Mouse (Mus musculus) granulocyte monocyte progenitor cell, adult 5-6 weeks (primary cell): ENCODE results near the gene Mxd4. TPM values are rescaled to one million over a fixed set of nuclear protein-coding genes. Genes with fewer than 3 reads are reported as not detected.

Source experiments
- ATAC-seq: replicated peaks from 2 replicates; pipeline ENCODE4 v1.8.0; 2016; ENCODE audit warnings: mild to moderate bottlenecking, moderate TSS enrichment, inconsistent platforms; ENCODE audit not compliant: poor library complexity, severe bottlenecking
- total RNA-seq, 2 experiments: library from RNA; stranded (forward) in 1 of 2; stranded (reverse) in 1 of 2; fragments of 200-712, 200-1000 nt in 1 of 2; fragments of >200 nt in 1 of 2; fragmentation: Nextera tagmentation in 1 of 2; gene quantifications; 2 replicates each; pipeline ENCODE4 v1.2.3; 2014 to 2017

Gene Mxd4
- total RNA-seq, 2 experiments from 2014 or later = 21.6 to 36.7 TPM

DNA sequence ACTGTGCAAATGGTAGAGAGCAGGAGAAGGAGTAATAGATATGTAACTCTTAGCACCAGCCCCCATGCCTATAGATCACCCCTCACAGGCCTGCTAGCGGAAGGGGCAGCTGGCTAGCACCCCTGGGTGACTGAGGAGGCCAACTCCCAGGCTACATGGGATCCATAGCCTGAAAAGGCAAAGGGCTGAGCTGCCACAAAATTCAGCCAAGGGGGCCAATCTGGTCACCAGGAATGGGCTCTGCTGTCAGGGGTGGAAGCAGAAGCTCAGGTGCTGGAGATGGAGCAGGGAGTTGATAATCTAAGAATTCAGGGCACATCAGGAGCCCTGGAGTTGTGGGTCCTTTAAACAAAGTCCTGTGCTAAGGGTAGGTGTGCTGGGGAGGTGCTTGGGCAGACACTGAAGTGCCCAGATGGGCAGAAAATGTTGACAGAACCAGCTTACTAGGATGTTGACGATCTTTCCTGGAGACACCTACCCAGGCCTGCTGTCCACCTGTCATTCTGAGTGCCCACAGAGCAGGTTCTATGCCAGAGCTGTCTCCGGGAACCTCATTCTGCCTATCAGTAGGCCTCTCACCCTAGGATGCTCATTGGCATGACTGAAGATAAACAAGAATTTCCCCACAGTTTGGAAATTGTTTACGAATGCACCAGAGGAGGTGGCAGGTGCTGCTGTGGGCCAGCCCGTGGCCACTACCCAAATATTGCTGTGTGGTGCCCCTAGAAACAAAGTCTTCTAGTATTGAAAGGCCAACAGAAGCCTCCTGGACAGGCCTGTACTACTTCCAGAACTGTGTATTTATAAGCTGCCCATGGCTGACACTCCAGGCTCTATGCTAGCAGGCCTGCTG is 12.7 kb downstream of the Mxd4 start:
- no peak for ATAC-seq

DNA sequence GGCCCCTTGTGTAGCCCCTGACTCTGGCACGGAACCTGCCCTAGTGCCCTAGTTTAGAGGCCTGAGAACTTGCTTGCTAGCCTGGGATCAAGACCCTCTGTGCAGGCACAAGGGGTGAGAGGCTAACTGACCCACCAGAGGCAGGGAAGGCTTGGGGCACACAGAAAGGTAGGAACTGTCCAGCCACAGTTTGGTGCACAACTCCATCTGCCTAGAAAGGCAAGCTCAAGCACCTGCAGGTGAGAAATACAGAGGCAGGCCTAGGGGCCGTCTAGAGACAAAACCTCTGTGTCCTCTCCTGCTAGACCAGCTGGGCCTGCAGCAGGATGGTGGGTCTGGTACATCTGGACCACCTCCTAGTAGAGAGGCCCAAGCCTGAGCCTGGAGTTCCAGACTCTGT is 13.5 kb downstream of the Mxd4 start:
- no peak for ATAC-seq

DNA sequence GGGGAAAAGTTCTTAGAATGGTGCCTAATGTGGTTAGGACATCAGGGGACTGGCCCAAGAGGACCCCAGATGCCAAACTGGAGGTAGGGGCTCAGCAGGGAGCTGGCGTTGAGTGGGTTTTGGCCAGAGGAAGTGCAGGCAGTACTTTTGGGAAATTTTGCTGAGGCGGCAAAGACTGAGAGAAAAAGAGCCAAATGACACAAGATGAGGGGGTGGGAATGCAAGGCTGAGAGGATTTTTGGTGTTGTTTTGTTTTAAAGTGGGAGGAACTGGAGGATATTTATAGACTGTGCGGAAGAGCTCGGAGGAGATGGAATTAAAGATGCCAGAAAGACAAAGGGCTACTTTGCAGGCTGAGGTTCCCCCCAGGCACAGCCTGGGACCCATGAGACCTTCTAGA is 16.8 kb downstream of the Mxd4 start:
- ATAC-seq = no peak

DNA sequence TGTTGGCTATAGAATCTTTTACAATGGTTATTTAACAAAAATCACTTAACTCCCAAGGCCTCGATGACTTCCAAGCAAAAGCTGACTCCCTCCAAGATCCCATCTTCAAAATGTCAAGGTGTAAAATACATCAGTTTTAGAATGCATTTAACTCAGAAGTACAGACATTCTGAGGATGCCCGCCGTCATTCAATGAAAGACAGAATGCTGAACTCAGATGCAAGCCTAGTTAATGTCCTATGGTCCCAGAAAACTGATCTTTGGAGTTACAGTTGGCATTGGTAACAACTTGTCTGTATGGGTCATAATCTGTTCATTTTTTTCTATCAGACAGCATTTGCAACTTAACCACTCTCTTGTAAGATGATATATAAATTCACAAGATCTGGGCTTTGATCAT is 17.6 kb downstream of the Mxd4 start:
- no peak for ATAC-seq

DNA sequence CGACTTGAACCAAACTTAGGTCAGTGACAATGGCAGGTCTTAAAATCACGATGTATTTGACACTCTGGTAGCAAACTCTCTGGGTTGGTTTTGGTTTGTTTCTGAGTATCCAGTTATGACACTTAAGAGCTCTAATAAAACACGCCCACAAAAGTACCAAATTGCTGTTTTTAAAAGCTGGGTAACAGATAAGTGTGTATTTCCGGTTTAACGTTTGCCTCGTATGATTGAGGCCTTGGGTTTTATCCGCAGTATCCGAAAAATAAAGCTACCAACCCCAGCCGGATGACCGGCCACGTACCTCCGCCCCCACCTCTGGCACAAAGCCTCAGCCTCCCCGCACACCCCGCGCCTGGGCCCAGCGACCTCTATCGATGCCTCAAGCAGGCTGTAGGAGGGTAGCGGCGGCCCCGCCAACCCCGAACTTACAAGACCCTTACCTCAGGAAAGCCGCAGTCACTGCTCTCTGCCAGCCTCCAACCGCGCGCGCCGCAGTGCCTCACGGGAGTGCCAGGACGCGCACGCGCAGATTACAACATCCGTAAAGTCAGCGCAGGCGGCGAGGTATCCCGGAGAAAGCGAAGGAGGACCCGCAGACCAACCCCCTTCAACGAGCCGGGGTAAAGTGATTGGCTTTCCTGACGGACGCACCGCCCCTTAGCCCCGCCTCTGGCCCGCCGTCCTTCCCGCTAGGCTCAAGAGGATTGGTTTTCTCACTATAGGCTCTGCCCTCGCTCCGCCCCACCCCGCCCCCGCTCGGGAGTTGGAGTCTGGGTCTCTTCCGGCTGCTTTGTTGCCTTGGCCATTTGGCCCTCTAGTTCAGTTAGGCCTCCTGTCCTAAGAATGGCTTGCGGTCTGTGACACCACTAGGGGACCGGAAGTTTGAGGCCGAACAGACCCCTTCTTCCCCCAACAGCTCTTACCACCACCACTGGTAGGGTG is 18.3 kb downstream of the Mxd4 start, which contains the start of the genes Poln and Haus3:
Poln (minus strand) TSS at position 499 of the 942 bp plus-strand sequence.
Haus3 (minus strand) TSS at position 578 of the 942 bp plus-strand sequence.
- peak; percentile 94 for ATAC-seq

DNA sequence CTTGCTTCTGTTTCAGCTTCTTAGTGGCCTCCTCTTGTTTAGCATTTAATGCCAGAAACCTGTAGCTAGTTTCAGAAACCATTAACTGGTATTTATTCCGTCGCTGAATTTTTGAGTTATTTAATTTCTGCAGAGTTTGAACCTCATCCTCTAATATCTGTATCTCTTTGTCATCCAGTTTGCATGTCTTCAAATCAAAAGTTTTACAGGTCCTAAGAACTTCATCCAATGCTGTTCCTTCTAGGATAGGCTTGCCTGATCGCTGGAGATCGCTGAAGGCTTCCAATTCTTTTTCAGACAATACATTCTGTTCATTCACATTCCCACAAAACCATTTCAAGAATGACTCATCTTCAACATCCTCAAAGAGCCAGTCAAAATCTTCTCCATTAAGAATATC is 19.7 kb downstream of the Mxd4 start:
- no peak for ATAC-seq

DNA sequence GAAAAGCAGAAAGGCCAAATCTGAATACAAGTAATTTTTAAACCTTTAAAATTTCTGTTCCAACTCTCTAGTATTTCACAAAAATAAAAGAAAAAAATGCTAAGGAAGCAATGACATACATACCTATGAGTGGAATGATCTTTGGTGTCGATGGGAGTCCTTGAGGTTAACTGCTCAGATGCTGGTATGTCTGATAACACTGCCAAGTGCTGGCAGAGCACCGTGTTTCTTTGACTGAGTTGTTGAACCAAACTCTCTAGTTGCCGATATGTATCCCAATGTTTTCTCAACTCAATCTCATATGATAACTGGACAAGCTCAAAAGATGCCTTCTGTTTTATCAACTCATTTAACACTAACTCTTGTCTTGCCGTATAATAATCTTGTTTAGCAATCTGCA is 21.7 kb downstream of the Mxd4 start:
- ATAC-seq = no peak

DNA sequence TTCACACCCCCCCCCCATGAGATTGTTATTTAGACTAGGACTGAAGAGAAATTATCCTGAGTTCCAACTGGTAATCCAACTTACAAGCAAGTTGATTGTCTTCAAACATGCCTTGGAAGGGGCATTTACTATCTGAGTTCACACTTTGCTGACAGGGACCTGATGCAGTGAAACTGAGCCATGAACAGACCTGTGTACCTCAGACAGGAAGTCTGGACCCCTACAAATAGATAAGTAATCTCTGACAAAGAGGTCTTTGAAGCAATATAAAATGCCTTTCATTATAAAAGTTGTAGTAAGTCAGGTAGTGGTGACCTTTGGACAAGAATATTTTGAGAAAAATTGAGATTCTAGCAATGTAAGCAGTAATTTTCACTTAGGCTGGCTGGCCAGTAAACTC is 39.0 kb downstream of the Mxd4 start:
- ATAC-seq = no peak

DNA sequence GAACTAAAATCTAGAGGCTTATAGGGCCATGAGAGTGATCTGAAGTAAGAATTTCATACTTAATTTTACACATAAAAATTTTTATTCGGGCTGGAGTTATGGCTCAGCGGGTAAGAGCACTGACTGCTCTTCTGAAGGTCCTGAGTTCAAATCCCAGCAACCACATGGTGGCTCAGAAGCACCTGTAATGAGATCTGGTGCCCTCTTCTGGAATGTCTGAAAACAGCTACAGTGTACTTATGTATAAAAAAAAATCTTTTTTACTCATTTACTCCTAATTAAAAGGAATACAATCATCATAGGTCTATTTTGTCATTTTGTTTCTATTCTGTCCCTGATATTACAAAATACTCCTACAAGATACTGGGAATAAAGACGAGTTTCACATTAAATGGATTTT is 40.0 kb downstream of the Mxd4 start:
- no peak for ATAC-seq

DNA sequence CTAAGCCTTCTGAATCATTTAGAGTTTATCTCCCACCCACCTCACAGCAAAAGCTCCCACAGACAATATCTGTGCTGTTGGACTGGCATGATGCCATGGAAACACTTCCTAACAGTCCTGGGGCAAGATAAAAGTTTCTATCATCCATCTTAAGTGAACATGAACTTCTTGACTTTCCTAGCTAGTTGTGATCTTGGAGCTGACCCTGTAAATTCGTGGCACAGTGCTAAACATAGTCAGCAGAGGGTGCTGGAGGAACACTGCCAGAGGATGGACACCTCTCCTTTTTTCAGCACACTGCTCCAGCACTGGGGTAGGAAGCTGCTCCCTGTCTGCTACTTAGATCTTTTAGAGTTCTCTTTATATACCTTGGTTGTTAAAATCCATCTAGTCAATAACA is 47.8 kb downstream of the Mxd4 start:
- ATAC-seq = no peak

DNA sequence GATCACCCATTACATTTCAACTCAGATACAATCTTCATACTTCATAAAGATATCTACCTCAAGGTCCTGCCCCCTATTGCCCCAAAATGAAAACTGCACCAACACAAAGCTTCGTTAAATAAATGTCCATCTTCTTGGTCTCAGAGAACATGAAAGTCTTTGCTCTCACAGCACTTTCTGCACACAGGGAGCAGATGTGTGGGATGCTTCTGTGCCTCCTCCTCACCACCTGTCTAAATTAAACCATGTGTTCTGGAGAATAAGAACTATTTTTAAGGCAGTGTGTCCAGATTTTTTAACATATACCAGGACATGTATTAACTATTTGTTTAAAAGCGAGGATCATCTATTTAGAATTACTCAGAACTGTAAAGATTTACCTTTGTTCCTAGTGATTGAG is 54.8 kb downstream of the Mxd4 start:
- ATAC-seq = no peak

DNA sequence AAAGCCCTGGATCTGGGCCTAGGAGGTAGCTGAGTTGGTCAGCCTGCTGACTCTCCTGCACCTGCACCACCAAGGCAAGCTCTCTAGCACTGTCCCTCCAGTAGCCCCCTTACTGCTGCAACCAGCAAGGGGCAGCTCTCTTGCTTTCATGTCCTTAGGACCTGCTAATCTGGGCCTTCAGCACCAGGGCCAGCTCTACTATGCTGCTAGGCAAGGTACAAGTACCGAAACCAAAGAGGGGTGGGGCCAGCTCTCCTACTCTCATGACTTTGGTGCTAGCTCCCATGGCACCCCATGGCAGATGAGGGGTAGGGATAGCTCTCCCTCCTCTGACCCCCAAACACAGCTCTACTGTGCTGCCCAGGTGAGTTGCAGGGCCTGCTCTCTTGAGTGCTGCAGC is 63.4 kb downstream of the Mxd4 start:
- no peak for ATAC-seq

Other genes starting within 250 kb of the Mxd4 start
- 2.1 and 7.4 TPM in 2 replicates for gene Gm1673, start 204.3 kb downstream of the Mxd4 start, total RNA-seq (2014; fragmentation: Nextera tagmentation)
- 14.6 TPM in 1 of 2 replicates, not detected in the other for gene Gm1673, start 204.3 kb downstream of the Mxd4 start, total RNA-seq (2017)
- gene Nat8l, start 191.7 kb downstream of the Mxd4 start, total RNA-seq (2014; fragmentation: Nextera tagmentation) = 4.8 and 6.3 TPM in 2 replicates
- gene Nat8l, start 191.7 kb downstream of the Mxd4 start, total RNA-seq (2017) = 1.7 and 2.2 TPM in 2 replicates
- 0.58 and 0.97 TPM in 2 replicates for gene Poln, start 18.3 kb downstream of the Mxd4 start, total RNA-seq (2014; fragmentation: Nextera tagmentation)
- 0.69 and 2.5 TPM in 2 replicates for gene Poln, start 18.3 kb downstream of the Mxd4 start, total RNA-seq (2017)
- 56.3 and 65.6 TPM in 2 replicates for gene Haus3, start 18.2 kb downstream of the Mxd4 start, total RNA-seq (2014; fragmentation: Nextera tagmentation)
- 168 and 214 TPM in 2 replicates for gene Haus3, start 18.2 kb downstream of the Mxd4 start, total RNA-seq (2017)
- not detected in 2 replicates for gene Zfyve28, start 100.7 kb upstream of the Mxd4 start, total RNA-seq (2014; fragmentation: Nextera tagmentation)
- gene Zfyve28, start 100.7 kb upstream of the Mxd4 start, total RNA-seq (2017) = not detected in 2 replicates
- not detected in 2 replicates for gene Cfap99, start 100.9 kb upstream of the Mxd4 start, total RNA-seq (2014; fragmentation: Nextera tagmentation)
- gene Cfap99, start 100.9 kb upstream of the Mxd4 start, total RNA-seq (2017) = not detected in 2 replicates
- 110 and 114 TPM in 2 replicates for gene Rnf4, start 148.6 kb upstream of the Mxd4 start, total RNA-seq (2014; fragmentation: Nextera tagmentation)
- gene Rnf4, start 148.6 kb upstream of the Mxd4 start, total RNA-seq (2017) = 117 and 146 TPM in 2 replicates
- gene Fam193a, start 182.2 kb upstream of the Mxd4 start, total RNA-seq (2014; fragmentation: Nextera tagmentation) = 25.0 and 48.0 TPM in 2 replicates
- gene Fam193a, start 182.2 kb upstream of the Mxd4 start, total RNA-seq (2017) = 20.3 and 31.7 TPM in 2 replicates